ENCODE assay signal across 8 mouse cellular contexts in genomic region chr2:154372842-154373500, GRCm38 (mm10). TPM values are rescaled to one million over a fixed set of nuclear protein-coding genes. Genes with fewer than 3 reads are reported as not detected.
A peak's percentile ranks its signal among the peaks of the same experiment; 100 is the strongest.
DNase-seq lines count a peak whose midpoint lies in the region; ATAC-seq and TF ChIP-seq lines count a peak whose summit lies in the region.

TSS of gene Cdk5rap1 (minus strand) at chr2:154373010.

- peak; percentile 32; the same call in 1 of the 2 replicates for ATAC-seq in lung, embryonic 15.5 days (ENCODE audit: borderline replicate concordance, extremely low read depth, low FRiP score, low TSS enrichment)
- ATAC-seq in forebrain, postnatal 0 days = peak; percentile 36; the same call in 1 of the 2 replicates
- peak; percentile 52 for ATAC-seq in intestine, embryonic 15.5 days

- no peaks in the 10 kb centered on the region for H3K9me3 ChIP-seq in lung, embryonic 15.5 days
- H3K9me3 ChIP-seq in forebrain, postnatal 0 days (ENCODE audit: low read length) = no peaks in the 10 kb centered on the region
- no peaks in the 10 kb centered on the region for H3K9me3 ChIP-seq in intestine, embryonic 15.5 days
- no peaks in the 10 kb centered on the region for H3K9me3 ChIP-seq in midbrain, embryonic 10.5 days (replicated peaks)

- peak within 1 kb of the TSS; percentile 67 for H3K4me2 ChIP-seq in lung, embryonic 15.5 days
- peak within 1 kb of the TSS; percentile 79 for H3K4me2 ChIP-seq in forebrain, postnatal 0 days (ENCODE audit: low read depth)
- H3K4me2 ChIP-seq in intestine, embryonic 15.5 days (replicated peaks) = peak within 1 kb of the TSS; percentile 69

- H3K9ac ChIP-seq in lung, embryonic 15.5 days = peak within 1 kb of the TSS; percentile 97
- peak within 1 kb of the TSS; percentile 94 for H3K9ac ChIP-seq in forebrain, postnatal 0 days
- peak within 1 kb of the TSS; percentile 85 for H3K9ac ChIP-seq in intestine, embryonic 15.5 days

- peaks cover 6% of the 10 kb centered on the region; the same call in 1 of the 2 replicates for H3K36me3 ChIP-seq in lung, embryonic 15.5 days
- H3K36me3 ChIP-seq in forebrain, postnatal 0 days (ENCODE audit: insufficient read depth) = 0 out of 2 replicates have a peak, but pooled peaks cover 21% of the 10 kb centered on the region
- H3K36me3 ChIP-seq in intestine, embryonic 15.5 days = no peaks in the 10 kb centered on the region
- H3K36me3 ChIP-seq in midbrain, embryonic 10.5 days = 0 out of 2 replicates have a peak, but pooled peaks cover 6% of the 10 kb centered on the region

- H3K27me3 ChIP-seq in lung, embryonic 15.5 days = no peaks in the 10 kb centered on the region
- no peaks in the 10 kb centered on the region for H3K27me3 ChIP-seq in forebrain, postnatal 0 days (ENCODE audit: insufficient read depth, low read length)
- no peaks in the 10 kb centered on the region for H3K27me3 ChIP-seq in intestine, embryonic 15.5 days (replicated peaks)
- no peaks in the 10 kb centered on the region for H3K27me3 ChIP-seq in midbrain, embryonic 10.5 days (ENCODE audit: low read depth, poor library complexity, severe bottlenecking)

- no peak for DNase-seq in lung, postnatal 10 days
- DNase-seq in forebrain, postnatal 0 days = no peak
- no peak for DNase-seq in midbrain, embryonic 10.5 days (ENCODE audit: low spot score)
- no peak for DNase-seq in urinary bladder, adult 18-20 months (ENCODE audit: low spot score in 2 of 2)
- DNase-seq in retina, postnatal 1 day = no peak

- WGBS in lung, embryonic 15.5 days = 12% methylated on average over 9 of the region's 9 CpGs
- 19% methylated on average over 9 of the region's 9 CpGs for WGBS in bone marrow, adult 2 months
- 9% methylated on average over 9 of the region's 9 CpGs for WGBS in forebrain, postnatal 0 days
- 9% methylated on average over 9 of the region's 9 CpGs for WGBS in intestine, embryonic 15.5 days
- 14% methylated on average over 9 of the region's 9 CpGs for WGBS in midbrain, embryonic 10.5 days

- H3K4me3 ChIP-seq in lung, embryonic 15.5 days = peak within 1 kb of the TSS; percentile 81
- peak within 1 kb of the TSS; percentile 87 for H3K4me3 ChIP-seq in bone marrow, adult 2 months (replicated peaks; ENCODE audit: control insufficient read depth, low read depth, low read length)
- peak within 1 kb of the TSS; percentile 90 for H3K4me3 ChIP-seq in forebrain, postnatal 0 days (ENCODE audit: low read depth, low read length)
- H3K4me3 ChIP-seq in intestine, embryonic 15.5 days (replicated peaks) = peak within 1 kb of the TSS; percentile 65
- H3K4me3 ChIP-seq in midbrain, embryonic 10.5 days = peak within 1 kb of the TSS; percentile 87

- H3K27ac ChIP-seq in lung, embryonic 15.5 days = peak within 1 kb of the TSS; percentile 90
- H3K27ac ChIP-seq in bone marrow, adult 2 months (ENCODE audit: control insufficient read depth, insufficient read depth, low read depth, low read length, poor library complexity) = peak within 1 kb of the TSS; percentile 81
- peak within 1 kb of the TSS; percentile 83 for H3K27ac ChIP-seq in forebrain, postnatal 0 days (ENCODE audit: low read depth, low read length)
- H3K27ac ChIP-seq in intestine, embryonic 15.5 days = peak within 1 kb of the TSS; percentile 92
- H3K27ac ChIP-seq in midbrain, embryonic 10.5 days (replicated peaks) = peak within 1 kb of the TSS; percentile 93

- TF ChIP-seq POLR2A in bone marrow, adult 2 months (IDR thresholded peaks at IDR 0.05; ENCODE audit: borderline replicate concordance, control insufficient read depth, low read depth, low read length) = no peak

- H3K4me1 ChIP-seq in lung, embryonic 15.5 days = peaks cover 7% of the 10 kb centered on the region; the same call in 1 of the 2 replicates
- no peaks in the 10 kb centered on the region for H3K4me1 ChIP-seq in bone marrow, adult 2 months (ENCODE audit: control insufficient read depth, insufficient read depth, low read length)
- no peaks in the 10 kb centered on the region for H3K4me1 ChIP-seq in forebrain, postnatal 0 days (ENCODE audit: insufficient read depth)
- 0 out of 2 replicates have a peak, but pooled peaks cover 3% of the 10 kb centered on the region for H3K4me1 ChIP-seq in intestine, embryonic 15.5 days (replicated peaks)
- H3K4me1 ChIP-seq in midbrain, embryonic 10.5 days = peaks cover 9% of the 10 kb centered on the region

- TF ChIP-seq CTCF in bone marrow, adult 2 months (IDR thresholded peaks at IDR 0.05; ENCODE audit: control insufficient read depth, insufficient read depth, low read length) = no peak
- no peak for TF ChIP-seq CTCF in forebrain, postnatal 0 days (IDR thresholded peaks at IDR 0.05; ENCODE audit: low read depth)

RNA-seq across cellular contexts. Expression of gene Cdk5rap1, which starts in this region (rescaled TPM):
- polyA plus RNA-seq in lung, embryonic 15.5 days (2015; fragmentation: Nextera tagmentation; extraction: Ambion mirVana) = 17.8 and 19.8 TPM in 2 replicates
- 4.4 and 16.3 TPM in 2 replicates for polyA plus RNA-seq in bone marrow, adult 2 months (2011; ENCODE audit: insufficient read depth, insufficient read length, low replicate concordance, missing spikeins)
- total RNA-seq in forebrain, postnatal 0 days (2014; rRNA removed) = 14.3 and 14.7 TPM in 2 replicates
- 6.3 and 10.4 TPM in 2 replicates for polyA plus RNA-seq in forebrain, postnatal 0 days (2015; fragmentation: Nextera tagmentation; extraction: Ambion mirVana)
- polyA plus RNA-seq in intestine, embryonic 15.5 days (2015; fragmentation: Nextera tagmentation; extraction: Ambion mirVana) = 16.9 and 18.1 TPM in 2 replicates
- polyA plus RNA-seq in midbrain, embryonic 10.5 days (2016; fragmentation: Nextera tagmentation; extraction: Ambion mirVana) = 14.2 and 15.9 TPM in 2 replicates
